Mouse (Mus musculus): ENCODE data around the gene Fgfbp3. TPM values are rescaled to one million over a fixed set of nuclear protein-coding genes. Genes with fewer than 3 reads are reported as not detected.

The Fgfbp3 gene
- polyA plus RNA-seq, 2 experiments, result 0.72 to 1.2 TPM

- H3K36me3 ChIP-seq (replicated peaks; ENCODE audit: control insufficient read depth, insufficient read depth, low read depth), result no peaks in the 10 kb centered on the region
- peaks cover 0 to 3% of the 10 kb centered on the region in 2 experiments; a peak in 1 of 4 replicates for H3K4me1 ChIP-seq (replicated peaks; ENCODE audit: control insufficient read depth in 2 of 2, insufficient read depth in 2 of 2, low read length in 1 of 2)
- H3K27ac ChIP-seq, result no peak overlapping the region
- no peak overlapping the region for H3K9ac ChIP-seq (replicated peaks)
- ATAC-seq (ENCODE audit: insufficient read depth) (no peak), DNase-seq (ENCODE audit: low read depth in 3 of 3, low spot score in 3 of 3) (no peak)
- TF ChIP-seq CTCF (IDR thresholded peaks at IDR 0.05; ENCODE audit: low read depth), result no peak
- H3K4me2 ChIP-seq (ENCODE audit: low read depth), result no peak overlapping the region
- peaks cover 4% of the 10 kb centered on the region for H3K27me3 ChIP-seq (ENCODE audit: control insufficient read depth, insufficient read depth, low read length)
- WGBS (ENCODE audit: insufficient replicate concordance), result 50% methylated on average over 7 of the region's 7 CpGs
- no peaks in the 10 kb centered on the region for H3K9me3 ChIP-seq (ENCODE audit: control insufficient read depth, low read length)
- H3K4me3 ChIP-seq (ENCODE audit: insufficient read depth in 1 of 2, low read depth in 2 of 2, low read length in 2 of 2), result no peak overlapping the region
Observed at GRCm38 (mm10) chr19:36903377-36903776, 16.0 kb downstream of the Fgfbp3 start.

DNA sequence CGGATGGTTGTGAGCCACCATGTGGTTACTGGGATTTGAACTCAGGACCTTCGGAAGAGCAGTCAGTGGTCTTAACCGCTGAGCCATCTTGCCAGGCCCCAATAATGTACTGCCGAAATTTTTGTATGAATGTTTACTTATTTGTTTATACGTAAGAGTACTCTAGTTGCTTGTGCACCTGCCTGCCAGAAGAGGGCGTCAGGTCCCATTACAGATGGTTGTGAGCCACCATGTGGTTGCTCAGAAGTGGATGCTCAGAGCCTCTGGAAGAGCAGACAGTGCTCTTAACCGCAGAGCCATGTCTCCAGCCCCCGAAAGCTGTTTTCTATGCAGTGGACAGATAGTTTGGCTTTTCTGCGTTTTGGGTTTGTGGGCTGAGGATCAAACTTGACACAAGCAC is 21.6 kb downstream of the Fgfbp3 start:
- Histone ChIP-seq H3K9ac (replicated peaks) (no peak overlapping the region), H3K4me3 (ENCODE audit: insufficient read depth in 1 of 2, low read depth in 2 of 2, low read length in 2 of 2) (no peak overlapping the region), H3K27me3 (ENCODE audit: control insufficient read depth, insufficient read depth, low read length) (no peaks in the 10 kb centered on the region), H3K4me2 (ENCODE audit: low read depth) (no peak overlapping the region), H3K36me3 (replicated peaks; ENCODE audit: control insufficient read depth, insufficient read depth, low read depth) (peaks cover 6% of the 10 kb centered on the region), H3K27ac (no peak overlapping the region), H3K9me3 (ENCODE audit: control insufficient read depth, low read length) (no peaks in the 10 kb centered on the region), H3K4me1 (replicated peaks; ENCODE audit: control insufficient read depth in 2 of 2, insufficient read depth in 2 of 2, low read length in 1 of 2) (no peaks in the 10 kb centered on the region)
- DNase-seq (ENCODE audit: low read depth in 3 of 3, low spot score in 3 of 3) (no peak), ATAC-seq (ENCODE audit: insufficient read depth) (no peak)
- 47% methylated on average over 9 of the region's 9 CpGs for WGBS (ENCODE audit: insufficient replicate concordance)
- TF ChIP-seq EP300 (IDR thresholded peaks at IDR 0.05; ENCODE audit: low read depth) (no peak), CTCF (IDR thresholded peaks at IDR 0.05; ENCODE audit: low read depth) (peak; percentile 77)

- Histone ChIP-seq H3K9ac (replicated peaks) (no peak overlapping the region), H3K4me3 (ENCODE audit: insufficient read depth in 1 of 2, low read depth in 2 of 2, low read length in 2 of 2) (no peak overlapping the region), H3K36me3 (replicated peaks; ENCODE audit: control insufficient read depth, insufficient read depth, low read depth) (peaks cover 6% of the 10 kb centered on the region), H3K27me3 (ENCODE audit: control insufficient read depth, insufficient read depth, low read length) (no peaks in the 10 kb centered on the region), H3K9me3 (ENCODE audit: control insufficient read depth, low read length) (no peaks in the 10 kb centered on the region), H3K4me1 (replicated peaks; ENCODE audit: control insufficient read depth in 2 of 2, insufficient read depth in 2 of 2, low read length in 1 of 2) (no peaks in the 10 kb centered on the region), H3K4me2 (ENCODE audit: low read depth) (no peak overlapping the region), H3K27ac (no peak overlapping the region)
- no peak for DNase-seq (ENCODE audit: low read depth in 3 of 3, low spot score in 3 of 3)
- ATAC-seq (ENCODE audit: insufficient read depth), result no peak
- WGBS (ENCODE audit: insufficient replicate concordance), result 45% methylated on average over 10 of the region's 10 CpGs
- TF ChIP-seq CTCF (IDR thresholded peaks at IDR 0.05; ENCODE audit: low read depth) (no peak), EP300 (IDR thresholded peaks at IDR 0.05; ENCODE audit: low read depth) (no peak)
Observed at GRCm38 (mm10) chr19:36896791-36897569, 22.4 kb downstream of the Fgfbp3 start.

DNA sequence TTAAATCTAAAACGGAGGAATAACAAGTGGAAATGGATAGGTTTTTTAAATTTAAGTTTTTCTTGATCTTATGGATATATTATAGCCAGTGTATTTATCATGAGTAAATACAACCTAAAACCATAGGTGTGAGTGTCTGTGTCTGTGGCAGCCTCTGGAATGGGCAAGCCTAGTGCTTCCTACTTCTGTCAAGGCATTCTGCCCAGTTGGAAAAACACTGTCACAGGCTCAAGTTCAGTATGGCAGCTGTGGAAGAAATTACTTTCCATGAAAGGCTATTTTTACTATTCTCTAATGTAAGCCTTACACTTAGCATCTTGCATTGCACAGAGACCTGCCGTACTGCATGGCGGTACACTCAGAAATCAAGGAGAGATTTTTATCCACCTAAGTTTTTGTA is 27.7 kb downstream of the Fgfbp3 start:
- TF ChIP-seq CTCF (IDR thresholded peaks at IDR 0.05; ENCODE audit: low read depth) (no peak), EP300 (IDR thresholded peaks at IDR 0.05; ENCODE audit: low read depth) (no peak)
- H3K27ac ChIP-seq, result no peak overlapping the region
- no peak overlapping the region for H3K4me2 ChIP-seq (ENCODE audit: low read depth)
- H3K9me3 ChIP-seq (ENCODE audit: control insufficient read depth, low read length), result no peaks in the 10 kb centered on the region
- H3K4me1 ChIP-seq (replicated peaks; ENCODE audit: control insufficient read depth in 2 of 2, insufficient read depth in 2 of 2, low read length in 1 of 2), result no peaks in the 10 kb centered on the region
- peaks cover 44% of the 10 kb centered on the region for H3K36me3 ChIP-seq (replicated peaks; ENCODE audit: control insufficient read depth, insufficient read depth, low read depth)
- DNase-seq (ENCODE audit: low read depth in 3 of 3, low spot score in 3 of 3) (no peak), ATAC-seq (ENCODE audit: insufficient read depth) (no peak)
- no peak overlapping the region for H3K9ac ChIP-seq (replicated peaks)
- no peak overlapping the region for H3K4me3 ChIP-seq (ENCODE audit: insufficient read depth in 1 of 2, low read depth in 2 of 2, low read length in 2 of 2)
- H3K27me3 ChIP-seq (ENCODE audit: control insufficient read depth, insufficient read depth, low read length), result no peaks in the 10 kb centered on the region
- 87% methylated on average over 3 of the region's 3 CpGs for WGBS (ENCODE audit: insufficient replicate concordance)

GRCm38 (mm10) chr19:36887706-36888105 is 31.7 kb downstream of the Fgfbp3 start:
- no peak for TF ChIP-seq CTCF (IDR thresholded peaks at IDR 0.05; ENCODE audit: low read depth)
- no peak for TF ChIP-seq EP300 (IDR thresholded peaks at IDR 0.05; ENCODE audit: low read depth)
- Histone ChIP-seq H3K9me3 (ENCODE audit: control insufficient read depth, low read length) (no peaks in the 10 kb centered on the region), H3K27me3 (ENCODE audit: control insufficient read depth, insufficient read depth, low read length) (no peaks in the 10 kb centered on the region), H3K4me2 (ENCODE audit: low read depth) (no peak overlapping the region), H3K36me3 (replicated peaks; ENCODE audit: control insufficient read depth, insufficient read depth, low read depth) (peaks cover 69% of the 10 kb centered on the region), H3K4me1 (replicated peaks; ENCODE audit: control insufficient read depth in 2 of 2, insufficient read depth in 2 of 2, low read length in 1 of 2) (no peaks in the 10 kb centered on the region), H3K27ac (no peak overlapping the region), H3K9ac (replicated peaks) (no peak overlapping the region), H3K4me3 (ENCODE audit: insufficient read depth in 1 of 2, low read depth in 2 of 2, low read length in 2 of 2) (no peak overlapping the region)
- WGBS (ENCODE audit: insufficient replicate concordance), result 75% methylated on average over 3 of the region's 3 CpGs
- no peak for ATAC-seq (ENCODE audit: insufficient read depth)
- DNase-seq (ENCODE audit: low read depth in 3 of 3, low spot score in 3 of 3), result no peak
